Mouse (Mus musculus): ENCODE data around the gene Opa3. TPM values are rescaled to one million over a fixed set of nuclear protein-coding genes. Genes with fewer than 3 reads are reported as not detected.
A peak's percentile ranks its signal among the peaks of the same experiment; 100 is the strongest.

Opa3 gene
- 10 to 100 TPM; 36.1 to 52.8 (median 43.3) TPM for total RNA-seq (2022)

- peak; percentile 99 for DNase-seq (ENCODE audit: low spot score in 2 of 2)
Observed at GRCm38 (mm10) chr7:19227883-19228792, at the start of gene Opa3. Gene Opa3, plus strand, starts transcription at chr7:19228334.

GRCm38 (mm10) chr7:19178443-19179092 is 49.6 kb upstream of the Opa3 start:
- peak; percentile 43 to 54 for DNase-seq (ENCODE audit: low spot score in 2 of 2)

GRCm38 (mm10) chr7:19179173-19179572 is 49.0 kb upstream of the Opa3 start:
- DNase-seq (ENCODE audit: low spot score in 2 of 2), result peak in 1 of 2 experiments; percentile 59

GRCm38 (mm10) chr7:19179936-19180335 is 48.2 kb upstream of the Opa3 start:
- DNase-seq (ENCODE audit: low spot score in 2 of 2), result no peak

- DNase-seq (ENCODE audit: low spot score in 2 of 2), result no peak
Observed at GRCm38 (mm10) chr7:19180862-19181429, 47.2 kb upstream of the Opa3 start.

- DNase-seq (ENCODE audit: low spot score in 2 of 2), result no peak
Observed at GRCm38 (mm10) chr7:19184250-19184649, 43.9 kb upstream of the Opa3 start.

GRCm38 (mm10) chr7:19184758-19185157 is 43.4 kb upstream of the Opa3 start:
- DNase-seq (ENCODE audit: low spot score in 2 of 2), result no peak

GRCm38 (mm10) chr7:19194676-19195075 is 33.5 kb upstream of the Opa3 start:
- DNase-seq (ENCODE audit: low spot score in 2 of 2), result no peak

GRCm38 (mm10) chr7:19196676-19197075 is 31.5 kb upstream of the Opa3 start:
- no peak for DNase-seq (ENCODE audit: low spot score in 2 of 2)

- no peak for DNase-seq (ENCODE audit: low spot score in 2 of 2)
Observed at GRCm38 (mm10) chr7:19197985-19198384, 30.1 kb upstream of the Opa3 start.

GRCm38 (mm10) chr7:19201660-19202059 is 26.5 kb upstream of the Opa3 start:
- DNase-seq (ENCODE audit: low spot score in 2 of 2), result no peak

- no peak for DNase-seq (ENCODE audit: low spot score in 2 of 2)
Observed at GRCm38 (mm10) chr7:19202065-19202850, 25.9 kb upstream of the Opa3 start.

GRCm38 (mm10) chr7:19208201-19208910 is 19.8 kb upstream of the Opa3 start:
- no peak for DNase-seq (ENCODE audit: low spot score in 2 of 2)

- DNase-seq (ENCODE audit: low spot score in 2 of 2), result no peak
Observed at GRCm38 (mm10) chr7:19208944-19209472, 19.1 kb upstream of the Opa3 start.

- no peak for DNase-seq (ENCODE audit: low spot score in 2 of 2)
Observed at GRCm38 (mm10) chr7:19209494-19209893, 18.6 kb upstream of the Opa3 start.

- DNase-seq (ENCODE audit: low spot score in 2 of 2), result no peak
Observed at GRCm38 (mm10) chr7:19210010-19210409, 18.1 kb upstream of the Opa3 start.

- no peak for DNase-seq (ENCODE audit: low spot score in 2 of 2)
Observed at GRCm38 (mm10) chr7:19211041-19211675, 17.0 kb upstream of the Opa3 start.

- no peak for DNase-seq (ENCODE audit: low spot score in 2 of 2)
Observed at GRCm38 (mm10) chr7:19211996-19212755, 16.0 kb upstream of the Opa3 start, which contains the start of gene Gpr4. Gene Gpr4, plus strand, starts transcription at chr7:19212538.

GRCm38 (mm10) chr7:19213385-19213784 is 14.7 kb upstream of the Opa3 start:
- DNase-seq (ENCODE audit: low spot score in 2 of 2), result no peak

Data from gastrocnemius, adult 8-10 months (tissue).